Mouse (Mus musculus) ovary, adult 18-20 months (tissue): ENCODE measurements around the gene Epha5.

Experiments
- DNase-seq: peaks from one replicate; pipeline ENCODE4 v3.0.0; 2022; ENCODE audit warnings: low spot score, mixed read lengths

The Epha5 gene

GRCm38 (mm10) chr5:84417062-84417879, at the start of gene Epha5:
Gene Epha5, minus strand, starts transcription at chr5:84417382.
- DNase-seq: peak; percentile 65

- no peak for DNase-seq
Observed at GRCm38 (mm10) chr5:84456216-84456615, 39.0 kb upstream of the Epha5 start.

GRCm38 (mm10) chr5:84454641-84455040, 37.5 kb upstream of the Epha5 start:
- no peak for DNase-seq

- no peak for DNase-seq
Observed at GRCm38 (mm10) chr5:84453839-84454238, 36.7 kb upstream of the Epha5 start.

- DNase-seq: no peak
Observed at GRCm38 (mm10) chr5:84440232-84440631, 23.1 kb upstream of the Epha5 start.

- no peak for DNase-seq
Observed at GRCm38 (mm10) chr5:84415961-84416821, 991 bp downstream of the Epha5 start.

- DNase-seq: no peak
Observed at GRCm38 (mm10) chr5:84414931-84415431, 2.2 kb downstream of the Epha5 start.

- DNase-seq: no peak
Observed at GRCm38 (mm10) chr5:84413026-84413425, 4.2 kb downstream of the Epha5 start.

- DNase-seq: no peak
Observed at GRCm38 (mm10) chr5:84408370-84408769, 8.8 kb downstream of the Epha5 start.

- no peak for DNase-seq
Observed at GRCm38 (mm10) chr5:84397085-84397484, 20.1 kb downstream of the Epha5 start.

- no peak for DNase-seq
Observed at GRCm38 (mm10) chr5:84365334-84365733, 51.8 kb downstream of the Epha5 start.

- DNase-seq: no peak
Observed at GRCm38 (mm10) chr5:84359430-84359829, 57.8 kb downstream of the Epha5 start.

GRCm38 (mm10) chr5:84353069-84353468, 64.1 kb downstream of the Epha5 start:
- no peak for DNase-seq

- no peak for DNase-seq
Observed at GRCm38 (mm10) chr5:84346728-84347499, 70.3 kb downstream of the Epha5 start.

- DNase-seq: no peak
Observed at GRCm38 (mm10) chr5:84335834-84336465, 81.2 kb downstream of the Epha5 start.

GRCm38 (mm10) chr5:84334481-84334880, 82.7 kb downstream of the Epha5 start:
- DNase-seq: no peak

- no peak for DNase-seq
Observed at GRCm38 (mm10) chr5:84331631-84332030, 85.6 kb downstream of the Epha5 start.

- no peak for DNase-seq
Observed at GRCm38 (mm10) chr5:84320553-84320952, 96.6 kb downstream of the Epha5 start.

- no peak for DNase-seq
Observed at GRCm38 (mm10) chr5:84320138-84320537, 97.0 kb downstream of the Epha5 start.

- no peak for DNase-seq
Observed at GRCm38 (mm10) chr5:84318814-84319340, 98.3 kb downstream of the Epha5 start.

- DNase-seq: no peak
Observed at GRCm38 (mm10) chr5:84317839-84318238, 99.3 kb downstream of the Epha5 start.
